Mouse (Mus musculus): ENCODE data around the gene Ap1b1.

The Ap1b1 gene

GRCm38 (mm10) chr11:5035421-5035820 is 48.8 kb downstream of the Ap1b1 start:
- peaks cover 28% of the 10 kb centered on the region for H3K36me3 ChIP-seq (ENCODE audit: control insufficient read depth, insufficient read depth, low read length, poor library complexity, severe bottlenecking)
- H3K27me3 ChIP-seq (ENCODE audit: control insufficient read depth, insufficient read depth, low read length, poor library complexity, severe bottlenecking) = no peaks in the 10 kb centered on the region
- DNase-seq (ENCODE audit: low read depth, low spot score) = no peak

- Histone ChIP-seq H3K36me3 (ENCODE audit: control insufficient read depth, insufficient read depth, low read length, poor library complexity, severe bottlenecking) (peaks cover 24% of the 10 kb centered on the region), H3K27me3 (ENCODE audit: control insufficient read depth, insufficient read depth, low read length, poor library complexity, severe bottlenecking) (no peaks in the 10 kb centered on the region)
- no peak for DNase-seq (ENCODE audit: low read depth, low spot score)
Observed at GRCm38 (mm10) chr11:5037146-5037854, 50.7 kb downstream of the Ap1b1 start.

- DNase-seq (ENCODE audit: low read depth, low spot score) = no peak
- H3K27me3 ChIP-seq (ENCODE audit: control insufficient read depth, insufficient read depth, low read length, poor library complexity, severe bottlenecking) = no peaks in the 10 kb centered on the region
- peaks cover 18% of the 10 kb centered on the region for H3K36me3 ChIP-seq (ENCODE audit: control insufficient read depth, insufficient read depth, low read length, poor library complexity, severe bottlenecking)
Observed at GRCm38 (mm10) chr11:5040585-5040984, 54.0 kb downstream of the Ap1b1 start.

GRCm38 (mm10) chr11:5041144-5041780 is 54.6 kb downstream of the Ap1b1 start:
- H3K27me3 ChIP-seq (ENCODE audit: control insufficient read depth, insufficient read depth, low read length, poor library complexity, severe bottlenecking) = no peaks in the 10 kb centered on the region
- DNase-seq (ENCODE audit: low read depth, low spot score) = no peak
- H3K36me3 ChIP-seq (ENCODE audit: control insufficient read depth, insufficient read depth, low read length, poor library complexity, severe bottlenecking) = peaks cover 16% of the 10 kb centered on the region

- Histone ChIP-seq H3K27me3 (ENCODE audit: control insufficient read depth, insufficient read depth, low read length, poor library complexity, severe bottlenecking) (no peaks in the 10 kb centered on the region), H3K36me3 (ENCODE audit: control insufficient read depth, insufficient read depth, low read length, poor library complexity, severe bottlenecking) (peaks cover 10% of the 10 kb centered on the region)
- DNase-seq (ENCODE audit: low read depth, low spot score) = no peak
Observed at GRCm38 (mm10) chr11:5042645-5043381, 56.2 kb downstream of the Ap1b1 start.

- Histone ChIP-seq H3K27me3 (ENCODE audit: control insufficient read depth, insufficient read depth, low read length, poor library complexity, severe bottlenecking) (no peaks in the 10 kb centered on the region), H3K36me3 (ENCODE audit: control insufficient read depth, insufficient read depth, low read length, poor library complexity, severe bottlenecking) (peaks cover 3% of the 10 kb centered on the region; the same call in 1 of the 2 replicates)
- no peak for DNase-seq (ENCODE audit: low read depth, low spot score)
Observed at GRCm38 (mm10) chr11:5046321-5046926, 59.8 kb downstream of the Ap1b1 start.

- DNase-seq (ENCODE audit: low read depth, low spot score) = no peak
- Histone ChIP-seq H3K27me3 (ENCODE audit: control insufficient read depth, insufficient read depth, low read length, poor library complexity, severe bottlenecking) (no peaks in the 10 kb centered on the region), H3K36me3 (ENCODE audit: control insufficient read depth, insufficient read depth, low read length, poor library complexity, severe bottlenecking) (no peaks in the 10 kb centered on the region)
Observed at GRCm38 (mm10) chr11:5051629-5052028, 65.0 kb downstream of the Ap1b1 start.

GRCm38 (mm10) chr11:5052200-5052854 is 65.7 kb downstream of the Ap1b1 start:
- no peaks in the 10 kb centered on the region for H3K27me3 ChIP-seq (ENCODE audit: control insufficient read depth, insufficient read depth, low read length, poor library complexity, severe bottlenecking)
- no peaks in the 10 kb centered on the region for H3K36me3 ChIP-seq (ENCODE audit: control insufficient read depth, insufficient read depth, low read length, poor library complexity, severe bottlenecking)
- DNase-seq (ENCODE audit: low read depth, low spot score) = no peak

GRCm38 (mm10) chr11:5054151-5054550 is 67.5 kb downstream of the Ap1b1 start:
- Histone ChIP-seq H3K36me3 (ENCODE audit: control insufficient read depth, insufficient read depth, low read length, poor library complexity, severe bottlenecking) (no peaks in the 10 kb centered on the region), H3K27me3 (ENCODE audit: control insufficient read depth, insufficient read depth, low read length, poor library complexity, severe bottlenecking) (no peaks in the 10 kb centered on the region)
- DNase-seq (ENCODE audit: low read depth, low spot score) = no peak

GRCm38 (mm10) chr11:5054874-5055273 is 68.2 kb downstream of the Ap1b1 start:
- H3K27me3 ChIP-seq (ENCODE audit: control insufficient read depth, insufficient read depth, low read length, poor library complexity, severe bottlenecking) = no peaks in the 10 kb centered on the region
- no peak for DNase-seq (ENCODE audit: low read depth, low spot score)
- H3K36me3 ChIP-seq (ENCODE audit: control insufficient read depth, insufficient read depth, low read length, poor library complexity, severe bottlenecking) = no peaks in the 10 kb centered on the region

GRCm38 (mm10) chr11:5055945-5056938 is 69.6 kb downstream of the Ap1b1 start:
- peak; percentile 22 for DNase-seq (ENCODE audit: low read depth, low spot score)
- Histone ChIP-seq H3K36me3 (ENCODE audit: control insufficient read depth, insufficient read depth, low read length, poor library complexity, severe bottlenecking) (no peaks in the 10 kb centered on the region), H3K27me3 (ENCODE audit: control insufficient read depth, insufficient read depth, low read length, poor library complexity, severe bottlenecking) (no peaks in the 10 kb centered on the region)

- H3K36me3 ChIP-seq (ENCODE audit: control insufficient read depth, insufficient read depth, low read length, poor library complexity, severe bottlenecking) = no peaks in the 10 kb centered on the region
- no peaks in the 10 kb centered on the region for H3K27me3 ChIP-seq (ENCODE audit: control insufficient read depth, insufficient read depth, low read length, poor library complexity, severe bottlenecking)
- no peak for DNase-seq (ENCODE audit: low read depth, low spot score)
Observed at GRCm38 (mm10) chr11:5057064-5057463, 70.4 kb downstream of the Ap1b1 start.

GRCm38 (mm10) chr11:5057541-5057855 is 70.9 kb downstream of the Ap1b1 start:
- Histone ChIP-seq H3K36me3 (ENCODE audit: control insufficient read depth, insufficient read depth, low read length, poor library complexity, severe bottlenecking) (no peaks in the 10 kb centered on the region), H3K27me3 (ENCODE audit: control insufficient read depth, insufficient read depth, low read length, poor library complexity, severe bottlenecking) (no peaks in the 10 kb centered on the region)
- no peak for DNase-seq (ENCODE audit: low read depth, low spot score)

Data from splenic B cell, adult 2 months (primary cell).